Mouse (Mus musculus) forebrain, embryonic 11.5 days (tissue): ENCODE data around the gene Rec8. TPM values are rescaled to one million over a fixed set of nuclear protein-coding genes. Genes with fewer than 3 reads are reported as not detected.

ENCODE experiments used
- ATAC-seq: fragments of 200-750 bp; cut with Nextera tagmentation; replicated peaks from 2 replicates; pipeline ENCODE4 v1.8.0; 2017; ENCODE audit warnings: moderate TSS enrichment; ENCODE audit not compliant: low FRiP score
- DNase-seq: peaks from one replicate; pipeline ENCODE4 v3.0.0-alpha.2; 2017; ENCODE audit warnings: low spot score
- H3K27ac ChIP-seq: fragments of 300-500 bp; sonication (generic); 2 replicates; pipeline ENCODE4 v1.5.1; 2014; ENCODE audit warnings: low read depth, low read length
- H3K27me3 ChIP-seq: fragments of 300-500 bp; sonication (generic); 2 replicates; pipeline ENCODE4 v1.6.1; 2014; ENCODE audit warnings: mild to moderate bottlenecking, low read length, mixed read lengths; ENCODE audit not compliant: control insufficient read depth, insufficient read depth
- H3K36me3 ChIP-seq: fragments of 300-500 bp; sonication (generic); 2 replicates; pipeline ENCODE4 v1.6.1; 2014; ENCODE audit warnings: mild to moderate bottlenecking, low read length, moderate library complexity, mixed read lengths; ENCODE audit not compliant: control insufficient read depth, insufficient read depth
- H3K4me1 ChIP-seq: fragments of 300-500 bp; sonication (generic); replicated peaks from 2 replicates; pipeline ENCODE4 v1.6.1; 2014; ENCODE audit warnings: low read length, mixed read lengths; ENCODE audit not compliant: control insufficient read depth, insufficient read depth
- H3K4me2 ChIP-seq: fragments of 300-500 bp; sonication (generic); 2 replicates; pipeline ENCODE4 v1.6.1; 2014; ENCODE audit warnings: low read depth, mild to moderate bottlenecking, low read length, moderate library complexity, mixed read lengths; ENCODE audit not compliant: severe bottlenecking
- H3K4me3 ChIP-seq: fragments of 300-500 bp; sonication (generic); 2 replicates; pipeline ENCODE4 v1.5.1; 2014; ENCODE audit warnings: low read depth, low read length
- H3K9ac ChIP-seq: fragments of 300-500 bp; sonication (generic); 2 replicates; pipeline ENCODE4 v1.6.1; 2014; ENCODE audit warnings: low read length
- H3K9me3 ChIP-seq: fragments of 300-500 bp; sonication (generic); 2 replicates; pipeline ENCODE4 v1.6.1; 2016; ENCODE audit warnings: low read length, mixed read lengths; ENCODE audit not compliant: control insufficient read depth
- WGBS: fragments of 180-500 bp; shearing (Covaris S2); extraction: QIAGEN DNeasy Blood & Tissue Kit; methylation state at CpG from one replicate; pipeline ENCODE4 v1.1.7; 2014; 5-methylcytosine and 5-hydroxymethylcytosine counted together
- polyA plus RNA-seq: library from polyadenylated mRNA; unstranded; fragments of >200 nt; fragmentation: Nextera tagmentation; extraction: Ambion mirVana; gene quantifications from 2 replicates; pipeline ENCODE4 v1.2.1, GENCODE M21; 2014

Gene Rec8
- polyA plus RNA-seq, 1 experiment from 2014 or later, result 5.5 TPM

- no peaks in the 10 kb centered on the region for H3K9me3 ChIP-seq
- ATAC-seq, result peak; percentile 92
- peak within 1 kb of the TSS; percentile 27; the same call in 1 of the 2 replicates for H3K27ac ChIP-seq
- 0 out of 2 replicates have a peak, but pooled peaks cover 2% of the 10 kb centered on the region for H3K4me1 ChIP-seq
- peak within 1 kb of the TSS; percentile 58 for H3K4me3 ChIP-seq
- peak within 1 kb of the TSS; percentile 62 for H3K4me2 ChIP-seq
- H3K9ac ChIP-seq, result peak within 1 kb of the TSS; percentile 77
- H3K36me3 ChIP-seq, result no peaks in the 10 kb centered on the region; the same call in 1 of the 2 replicates
- WGBS, result 1% methylated on average over 39 of the region's 39 CpGs
- peak; percentile 89 for DNase-seq
- H3K27me3 ChIP-seq, result no peaks in the 10 kb centered on the region
Observed at GRCm38 (mm10) chr14:55659960-55660573, 42.2 kb downstream of the Rec8 start, which contains the start of gene Mdp1. Gene Mdp1, minus strand, starts transcription at chr14:55660508.

- Histone ChIP-seq H3K9me3 (no peaks in the 10 kb centered on the region), H3K27ac (no peak overlapping the region), H3K36me3 (no peaks in the 10 kb centered on the region; the same call in 1 of the 2 replicates), H3K27me3 (no peaks in the 10 kb centered on the region), H3K9ac (no peak overlapping the region; the same call in 1 of the 2 replicates), H3K4me3 (peak overlapping the region; percentile 58), H3K4me2 (no peak overlapping the region; the same call in 1 of the 2 replicates), H3K4me1 (0 out of 2 replicates have a peak, but pooled peaks cover 2% of the 10 kb centered on the region)
- ATAC-seq, result no peak
- no peak for DNase-seq
- 44% methylated on average over 2 of the region's 2 CpGs for WGBS
Observed at GRCm38 (mm10) chr14:55660636-55661035, 42.8 kb downstream of the Rec8 start.

DNA sequence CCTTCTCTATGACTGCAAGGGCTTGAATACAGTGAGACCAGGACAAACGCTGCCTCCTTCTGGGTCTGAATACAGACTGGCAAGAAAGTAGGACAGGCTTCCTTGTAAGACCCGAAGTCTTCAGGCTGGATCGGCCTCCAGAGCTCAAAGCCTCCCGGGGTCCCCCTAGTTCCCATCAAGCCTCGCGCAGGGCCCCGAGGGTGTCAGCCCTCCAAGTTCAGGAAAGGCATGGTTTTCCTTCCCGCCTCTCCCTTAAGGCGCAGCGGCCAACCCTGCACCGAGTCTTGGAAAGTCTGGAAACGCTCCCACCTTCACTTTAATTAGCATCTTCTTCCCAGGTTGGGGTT is 53.6 kb downstream of the Rec8 start:
- 0% methylated on average over 12 of the region's 12 CpGs for WGBS
- H3K4me3 ChIP-seq, result peak overlapping the region; percentile 83
- H3K4me2 ChIP-seq, result peak overlapping the region; percentile 54
- no peaks in the 10 kb centered on the region for H3K27me3 ChIP-seq
- peak overlapping the region; percentile 79 for H3K27ac ChIP-seq
- H3K4me1 ChIP-seq, result 0 out of 2 replicates have a peak, but pooled peaks cover 2% of the 10 kb centered on the region
- no peaks in the 10 kb centered on the region for H3K36me3 ChIP-seq
- H3K9ac ChIP-seq, result peak overlapping the region; percentile 76
- ATAC-seq (peak; percentile 48), DNase-seq (no peak)
- no peaks in the 10 kb centered on the region for H3K9me3 ChIP-seq

- H3K4me2 ChIP-seq, result peak within 1 kb of the TSS; percentile 54
- 1% methylated on average over 38 of the region's 38 CpGs for WGBS
Observed at GRCm38 (mm10) chr14:55671833-55672740, 54.2 kb downstream of the Rec8 start, which contains the start of the genes Gmpr2 and Nedd8. Gene Gmpr2, plus strand, starts transcription at chr14:55671941. Gene Nedd8, minus strand, starts transcription at chr14:55672124.

DNA sequence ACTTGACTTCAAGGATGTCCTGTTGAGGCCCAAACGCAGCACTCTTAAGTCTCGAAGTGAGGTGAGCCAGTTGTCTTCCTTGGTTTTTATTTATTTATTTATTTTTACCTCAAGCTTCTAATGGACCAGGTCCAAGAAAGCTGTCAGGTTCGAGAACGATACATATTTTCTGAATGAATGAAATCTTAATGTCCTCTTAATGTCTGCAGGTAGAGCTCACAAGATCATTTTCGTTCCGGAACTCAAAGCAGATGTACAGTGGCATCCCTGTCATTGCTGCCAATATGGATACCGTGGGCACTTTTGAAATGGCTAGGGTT is 54.9 kb downstream of the Rec8 start:
- no peaks in the 10 kb centered on the region for H3K27me3 ChIP-seq
- H3K4me3 ChIP-seq, result peak overlapping the region; percentile 83
- DNase-seq (no peak), ATAC-seq (no peak)
- H3K9ac ChIP-seq, result peak overlapping the region; percentile 38
- no peaks in the 10 kb centered on the region for H3K9me3 ChIP-seq
- H3K36me3 ChIP-seq, result no peaks in the 10 kb centered on the region; the same call in 1 of the 2 replicates
- no peak overlapping the region for H3K27ac ChIP-seq
- 83% methylated on average over 7 of the region's 7 CpGs for WGBS
- peak overlapping the region; percentile 54 for H3K4me2 ChIP-seq
- H3K4me1 ChIP-seq, result 0 out of 2 replicates have a peak, but pooled peaks cover 2% of the 10 kb centered on the region

More at GRCm38 (mm10) chr14:55671833-55672740, 54.2 kb downstream of the Rec8 start, which contains the start of the genes Gmpr2 and Nedd8:
- ATAC-seq, result peak; percentile 96
- Histone ChIP-seq H3K27me3 (no peaks in the 10 kb centered on the region), H3K36me3 (no peaks in the 10 kb centered on the region; the same call in 1 of the 2 replicates), H3K27ac (peak within 1 kb of the TSS; percentile 79), H3K4me1 (0 out of 2 replicates have a peak, but pooled peaks cover 2% of the 10 kb centered on the region), H3K9me3 (no peaks in the 10 kb centered on the region), H3K9ac (peak within 1 kb of the TSS; percentile 76), H3K4me3 (peak within 1 kb of the TSS; percentile 83)
- DNase-seq, result peak; percentile 91

Other genes starting within 250 kb of the Rec8 start
- gene Dhrs4, start 139.3 kb upstream of the Rec8 start, polyA plus RNA-seq, result 30.2 and 36.5 TPM in 2 replicates
- gene Carmil3, start 127.4 kb upstream of the Rec8 start, polyA plus RNA-seq, result 13.3 and 14.6 TPM in 2 replicates
- 0.21 and 0.28 TPM in 2 replicates for gene Cpne6, start 107.6 kb upstream of the Rec8 start, polyA plus RNA-seq
- not detected in 2 replicates for gene Nrl, start 93.1 kb upstream of the Rec8 start, polyA plus RNA-seq
- gene Pck2, start 77.8 kb upstream of the Rec8 start, polyA plus RNA-seq, result 16.2 and 17.8 TPM in 2 replicates
- 74.2 and 74.6 TPM in 2 replicates for gene Dcaf11, start 58.0 kb upstream of the Rec8 start, polyA plus RNA-seq
- gene A730061H03Rik, start 57.6 kb upstream of the Rec8 start, polyA plus RNA-seq, result 0.71 TPM in 1 of 2 replicates, not detected in the other
- gene Fitm1, start 42.4 kb upstream of the Rec8 start, polyA plus RNA-seq, result not detected in 2 replicates
- 100 and 105 TPM in 2 replicates for gene Psme1, start 39.9 kb upstream of the Rec8 start, polyA plus RNA-seq
- 3.4 and 4.7 TPM in 2 replicates for gene Emc9, start 32.7 kb upstream of the Rec8 start, polyA plus RNA-seq
- gene Psme2, start 26.9 kb upstream of the Rec8 start, polyA plus RNA-seq, result 178 and 187 TPM in 2 replicates
- gene Rnf31, start 26.3 kb upstream of the Rec8 start, polyA plus RNA-seq, result 13.7 and 18.1 TPM in 2 replicates
- 6.5 and 8.6 TPM in 2 replicates for gene Irf9, start 14.5 kb upstream of the Rec8 start, polyA plus RNA-seq
- gene Ipo4, start 17.9 kb downstream of the Rec8 start, polyA plus RNA-seq, result 77.2 and 104 TPM in 2 replicates
- 3.4 and 4.0 TPM in 2 replicates for gene Gm49378, start 19.9 kb downstream of the Rec8 start, polyA plus RNA-seq
- 77.1 and 78.4 TPM in 2 replicates for gene Tm9sf1, start 25.8 kb downstream of the Rec8 start, polyA plus RNA-seq
- 0.76 and 0.99 TPM in 2 replicates for gene Tssk4, start 32.1 kb downstream of the Rec8 start, polyA plus RNA-seq
- gene Mdp1, start 42.5 kb downstream of the Rec8 start, polyA plus RNA-seq, result 61.9 and 62.3 TPM in 2 replicates
- 59.7 and 62.5 TPM in 2 replicates for gene Gmpr2, start 53.9 kb downstream of the Rec8 start, polyA plus RNA-seq
- 583 and 616 TPM in 2 replicates for gene Nedd8, start 54.1 kb downstream of the Rec8 start, polyA plus RNA-seq
- gene Tinf2, start 63.8 kb downstream of the Rec8 start, polyA plus RNA-seq, result 73.8 and 74.8 TPM in 2 replicates
- gene Tgm1, start 95.9 kb downstream of the Rec8 start, polyA plus RNA-seq, result 0.21 and 1.4 TPM in 2 replicates
- 23.4 and 27.1 TPM in 2 replicates for gene Rabggta, start 104.2 kb downstream of the Rec8 start, polyA plus RNA-seq
- gene Dhrs1, start 127.7 kb downstream of the Rec8 start, polyA plus RNA-seq, result 63.6 and 76.7 TPM in 2 replicates
- 54.2 and 57.4 TPM in 2 replicates for gene Nop9, start 127.7 kb downstream of the Rec8 start, polyA plus RNA-seq
- gene Cideb, start 140.4 kb downstream of the Rec8 start, polyA plus RNA-seq, result not detected in 2 replicates
- gene Ltb4r2, start 143.4 kb downstream of the Rec8 start, polyA plus RNA-seq, result 0.32 and 0.43 TPM in 2 replicates
- 0.45 TPM in 1 of 2 replicates, not detected in the other for gene Ltb4r1, start 147.9 kb downstream of the Rec8 start, polyA plus RNA-seq
- gene Adcy4, start 166.1 kb downstream of the Rec8 start, polyA plus RNA-seq, result 6.1 and 7.2 TPM in 2 replicates
- gene Ripk3, start 170.8 kb downstream of the Rec8 start, polyA plus RNA-seq, result 6.6 and 9.7 TPM in 2 replicates
- gene Nfatc4, start 205.1 kb downstream of the Rec8 start, polyA plus RNA-seq, result 30.8 and 32.7 TPM in 2 replicates
- gene Nynrin, start 236.0 kb downstream of the Rec8 start, polyA plus RNA-seq, result 20.2 and 20.3 TPM in 2 replicates